In genomic region chr17:40824549-40824948, GRCm38 (mm10) we compare ENCODE assay signal across 9 mouse cellular contexts. TPM values are rescaled to one million over a fixed set of nuclear protein-coding genes. Genes with fewer than 3 reads are reported as not detected.
DNase-seq lines count a peak whose midpoint lies in the region; ATAC-seq lines count a peak whose summit lies in the region.
"Had no signal": no experiment of that assay in that cellular context is flagged by ENCODE, and none has a peak within 500 bp of the region (broad histone marks: within the 10 kb centered on the region; RNA-seq: fewer than 3 reads in every experiment).

No protein-coding gene starts in this region.

- ATAC-seq in liver, embryonic 12.5 days = no peak
- ATAC-seq in megakaryocyte, adult 5-6 weeks (ENCODE audit: poor library complexity, severe bottlenecking) = peak; percentile 84

- DNase-seq in cerebellum, postnatal 14 days = peak; percentile 26 to 59
- no peak for DNase-seq in cerebellum, adult 18-20 months
- DNase-seq in liver = peak; percentile 58
- peak; percentile 19 to 46 for DNase-seq in adrenal gland, adult 18-20 months (ENCODE audit: low spot score in 2 of 2)
- DNase-seq in heart, postnatal 4 days = peak; percentile 51
- DNase-seq in layer of hippocampus, adult 9-11 months = no peak

- WGBS in liver, embryonic 12.5 days (ENCODE audit: insufficient replicate concordance) = 52% methylated on average over 8 of the region's 8 CpGs

- peaks cover 30% of the 10 kb centered on the region for H3K4me1 ChIP-seq in liver, embryonic 12.5 days
- H3K4me1 ChIP-seq: hindbrain, embryonic 15.5 days had no signal

- peaks cover 70% of the 10 kb centered on the region for H3K36me3 ChIP-seq in liver, embryonic 12.5 days
- H3K36me3 ChIP-seq: hindbrain, embryonic 15.5 days had no signal

- no peak overlapping the region for H3K4me3 ChIP-seq in liver, embryonic 12.5 days
- H3K4me3 ChIP-seq: hindbrain, embryonic 15.5 days had no signal

- H3K27me3 ChIP-seq in liver, embryonic 12.5 days (replicated peaks) = no peaks in the 10 kb centered on the region
- H3K27me3 ChIP-seq: hindbrain, embryonic 15.5 days had no signal

- H3K4me2 ChIP-seq in liver, embryonic 12.5 days = no peak overlapping the region
- H3K4me2 ChIP-seq: hindbrain, embryonic 15.5 days had no signal

- H3K9me3 ChIP-seq in liver, embryonic 12.5 days (replicated peaks) = no peaks in the 10 kb centered on the region
- H3K9me3 ChIP-seq: hindbrain, embryonic 15.5 days had no signal

- H3K9ac ChIP-seq in liver, embryonic 12.5 days = no peak overlapping the region
- H3K9ac ChIP-seq: hindbrain, embryonic 15.5 days had no signal

- H3K27ac ChIP-seq in liver, embryonic 12.5 days = no peak overlapping the region
- H3K27ac ChIP-seq: hindbrain, embryonic 15.5 days had no signal

RNA-seq across cellular contexts. Expression of gene Rhag, which starts 13.6 kb away (rescaled TPM):
- polyA plus RNA-seq in liver, embryonic 12.5 days (2016; fragmentation: Nextera tagmentation; extraction: Ambion mirVana) = 216 and 219 TPM in 2 replicates
- not detected for total RNA-seq in adrenal gland, adult 18-20 months (2021)
- 1 to 10 TPM in 1 of 2 experiments, under 1 TPM in 1; 0.21 to 1.1 TPM for total RNA-seq in heart, postnatal 4 days (2021)
- total RNA-seq in megakaryocyte, adult 5-6 weeks (2015) = 3.8 and 11.0 TPM in 2 replicates
- total RNA-seq in megakaryocyte, adult 5-6 weeks (2017) = 2.1 and 4.1 TPM in 2 replicates

RNA-seq across cellular contexts. Expression of gene Crisp2, which starts 17.7 kb away (rescaled TPM):
- polyA plus RNA-seq in liver, embryonic 12.5 days (2016; fragmentation: Nextera tagmentation; extraction: Ambion mirVana) = 0.08 and 0.17 TPM in 2 replicates
- not detected for total RNA-seq in adrenal gland, adult 18-20 months (2021)
- total RNA-seq in heart, postnatal 4 days (2021) = not detected
- not detected in 2 replicates for total RNA-seq in megakaryocyte, adult 5-6 weeks (2015)
- not detected in 2 replicates for total RNA-seq in megakaryocyte, adult 5-6 weeks (2017)

RNA-seq across cellular contexts. Expression of gene 9130008F23Rik, which starts 55.8 kb away (rescaled TPM):
- polyA plus RNA-seq in liver, embryonic 12.5 days (2016; fragmentation: Nextera tagmentation; extraction: Ambion mirVana) = 0.71 and 0.75 TPM in 2 replicates
- 1 to 10 TPM in 1 of 2 experiments, under 1 TPM in 1; 0.90 to 1.2 TPM for total RNA-seq in adrenal gland, adult 18-20 months (2021)
- 1 to 10 TPM in 1 of 2 experiments, under 1 TPM in 1; 0.38 to 1.0 TPM for total RNA-seq in heart, postnatal 4 days (2021)
- 1.7 and 2.2 TPM in 2 replicates for total RNA-seq in megakaryocyte, adult 5-6 weeks (2015)
- total RNA-seq in megakaryocyte, adult 5-6 weeks (2017) = 1.5 and 2.9 TPM in 2 replicates

Comparison
In these comparisons a context has a peak if more than half of its experiments do, and no peak if none do; other contexts are left out.
1. DNase-seq: peak in cerebellum, postnatal 14 days (2 of 2), liver (single experiment), adrenal gland, adult 18-20 months (2 of 2) and heart, postnatal 4 days (single experiment); none in cerebellum, adult 18-20 months (0 of 2) and layer of hippocampus, adult 9-11 months (single experiment).